Mouse (Mus musculus) intestine, embryonic 16.5 days (tissue): ENCODE measurements around the gene Fndc10. TPM values are rescaled to one million over a fixed set of nuclear protein-coding genes. Genes with fewer than 3 reads are reported as not detected.

Experiments
- ATAC-seq: fragments of 200-750 bp; cut with Nextera tagmentation; 2 replicates; pipeline ENCODE4 v1.8.0; 2017; ENCODE audit warnings: moderate TSS enrichment, moderate library complexity
- H3K27ac ChIP-seq: fragments of 300-500 bp; sonication (generic); 2 replicates; pipeline ENCODE4 v1.5.1; 2014; ENCODE audit warnings: mild to moderate bottlenecking, low read length
- H3K27me3 ChIP-seq: fragments of 300-500 bp; sonication (generic); replicated peaks from 2 replicates; pipeline ENCODE4 v1.6.1; 2014; ENCODE audit warnings: low read length, control low read depth, mixed read lengths; ENCODE audit not compliant: control insufficient read depth, insufficient read depth
- H3K36me3 ChIP-seq: fragments of 300-500 bp; sonication (generic); 2 replicates; pipeline ENCODE4 v1.6.1; 2014; ENCODE audit warnings: low read length, control low read depth; ENCODE audit not compliant: control insufficient read depth, insufficient read depth
- H3K4me1 ChIP-seq: fragments of 300-500 bp; sonication (generic); 2 replicates; pipeline ENCODE4 v1.6.1; 2014; ENCODE audit warnings: low read length, control low read depth, mixed read lengths; ENCODE audit not compliant: control insufficient read depth, insufficient read depth
- H3K4me2 ChIP-seq: fragments of 300-500 bp; sonication (generic); 2 replicates; pipeline ENCODE4 v1.6.1; 2014; ENCODE audit warnings: low read depth, low read length, control low read depth
- H3K4me3 ChIP-seq: fragments of 300-500 bp; sonication (generic); 2 replicates; pipeline ENCODE4 v1.5.1; 2014; ENCODE audit warnings: mild to moderate bottlenecking, low read length
- H3K9ac ChIP-seq: fragments of 300-500 bp; sonication (generic); 2 replicates; pipeline ENCODE4 v1.6.1; 2014; ENCODE audit warnings: low read depth, low read length
- H3K9me3 ChIP-seq: fragments of 300-500 bp; sonication (generic); 2 replicates; pipeline ENCODE4 v1.6.1; 2016; ENCODE audit warnings: low read length, control low read depth; ENCODE audit not compliant: control insufficient read depth
- WGBS: fragments of 180-500 bp; shearing (Covaris S2); extraction: QIAGEN DNeasy Blood & Tissue Kit; methylation state at CpG from one replicate; pipeline ENCODE4 v1.1.7; 2014; 5-methylcytosine and 5-hydroxymethylcytosine counted together
- polyA plus RNA-seq: library from polyadenylated mRNA; unstranded; fragments of >200 nt; fragmentation: Nextera tagmentation; extraction: Ambion mirVana; gene quantifications from 2 replicates; pipeline ENCODE4 v1.2.1, GENCODE M21; 2015

Fndc10 gene
- polyA plus RNA-seq, 1 experiment from 2014 or later: 2.0 TPM

DNA sequence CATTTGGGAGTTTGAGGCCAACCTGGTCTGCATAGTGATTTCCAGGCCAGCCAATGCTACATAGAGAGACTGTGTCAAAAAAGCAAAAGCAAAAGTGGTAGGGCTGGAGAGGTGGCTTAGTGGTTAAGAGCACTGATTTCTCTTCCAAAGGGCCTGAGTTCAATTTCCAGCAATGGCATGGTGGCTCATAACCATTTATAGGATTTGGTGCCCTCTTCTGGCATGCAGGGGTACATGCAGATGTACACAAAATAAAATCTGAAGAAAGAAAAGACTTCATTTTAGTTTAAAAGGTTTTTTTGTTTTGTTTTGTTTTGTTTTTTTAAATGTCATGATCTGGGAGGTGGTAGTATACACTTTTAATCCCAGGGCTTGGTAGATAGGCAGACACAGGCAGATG is 6.3 kb downstream of the Fndc10 start:
- Histone ChIP-seq H3K27ac (no peak overlapping the region), H3K4me2 (no peak overlapping the region), H3K9me3 (no peaks in the 10 kb centered on the region), H3K4me1 (peaks cover 12% of the 10 kb centered on the region), H3K9ac (no peak overlapping the region), H3K36me3 (no peaks in the 10 kb centered on the region), H3K4me3 (no peak overlapping the region), H3K27me3 (no peaks in the 10 kb centered on the region)
- no peak for ATAC-seq

DNA sequence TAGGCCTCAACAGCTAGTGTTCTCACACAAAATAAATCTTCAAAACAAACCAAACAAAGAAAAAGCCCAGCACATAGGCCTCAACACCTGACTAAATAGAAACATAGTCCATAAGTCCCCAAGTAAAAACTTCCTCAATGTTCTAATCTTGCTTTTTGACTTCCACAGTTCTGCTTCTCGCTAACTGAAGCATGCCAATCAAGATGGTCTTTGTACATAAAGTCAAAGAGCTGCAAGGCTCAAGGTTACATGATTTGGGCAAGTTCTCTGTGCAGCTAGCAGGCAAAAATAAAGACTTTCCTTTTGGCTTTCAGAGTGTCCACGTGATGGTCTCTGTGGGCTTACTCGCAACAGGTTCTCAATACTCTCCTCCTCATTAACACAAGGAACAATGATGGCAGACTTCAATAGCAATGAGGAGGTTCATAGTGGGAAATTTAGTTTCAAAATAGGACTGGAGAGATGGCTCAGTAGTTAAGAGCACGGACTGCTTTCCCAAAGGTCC is 9.3 kb downstream of the Fndc10 start:
- 96% methylated on average over 4 of the region's 4 CpGs for WGBS
- Histone ChIP-seq H3K27ac (no peak overlapping the region), H3K9me3 (no peaks in the 10 kb centered on the region), H3K36me3 (no peaks in the 10 kb centered on the region), H3K4me2 (no peak overlapping the region), H3K4me3 (no peak overlapping the region), H3K4me1 (peaks cover 13% of the 10 kb centered on the region), H3K9ac (no peak overlapping the region), H3K27me3 (no peaks in the 10 kb centered on the region)
- ATAC-seq: no peak

DNA sequence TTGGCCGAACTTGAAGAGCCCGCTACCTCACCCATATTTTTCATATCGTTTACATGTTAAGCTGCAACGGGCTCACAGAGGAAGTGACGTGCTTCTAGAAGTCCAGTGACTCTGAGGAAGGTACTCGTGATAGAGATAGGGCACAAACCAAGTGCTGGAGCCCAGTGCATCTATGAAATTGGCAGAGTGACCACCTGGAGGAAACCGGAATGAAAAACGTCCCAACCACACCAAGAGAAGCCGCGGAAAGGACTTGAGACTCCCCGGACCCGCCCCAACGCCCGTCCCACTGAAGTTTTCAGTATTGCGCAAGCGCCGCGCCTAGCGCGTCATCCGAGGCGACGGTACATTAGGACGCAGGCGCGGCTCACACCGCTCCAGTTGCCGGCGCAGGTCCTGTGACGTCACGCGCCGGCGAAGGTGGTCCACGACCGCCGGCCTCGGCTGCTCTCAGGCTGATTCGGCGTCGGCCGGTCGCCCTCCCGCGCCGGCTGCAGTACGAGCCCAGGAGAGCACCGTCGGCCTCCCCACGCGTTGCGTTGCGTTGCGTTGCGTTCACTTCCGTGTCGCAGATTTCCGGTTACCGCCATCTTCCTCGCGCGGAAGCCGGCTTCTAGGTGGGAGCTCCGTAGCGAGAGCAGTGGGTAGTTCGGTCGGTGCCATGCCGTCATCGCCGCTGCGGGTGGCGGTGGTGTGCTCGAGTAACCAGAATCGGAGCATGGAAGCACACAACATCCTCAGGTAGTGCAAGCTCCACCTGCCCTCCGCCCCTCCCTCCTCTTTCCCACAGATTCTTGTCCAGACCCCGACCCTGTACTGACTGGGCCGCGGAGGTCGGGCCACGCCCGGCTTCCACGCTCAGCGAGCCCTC is 10.8 kb downstream of the Fndc10 start, which contains the start of gene Ssu72:
Ssu72 (plus strand) TSS at position 80 of the 871 bp plus-strand sequence.
- Histone ChIP-seq H3K4me3 (peak within 1 kb of the TSS; percentile 78), H3K36me3 (no peaks in the 10 kb centered on the region), H3K9ac (peak within 1 kb of the TSS; percentile 84), H3K9me3 (no peaks in the 10 kb centered on the region), H3K27ac (peak within 1 kb of the TSS; percentile 96), H3K27me3 (no peaks in the 10 kb centered on the region), H3K4me1 (peaks cover 17% of the 10 kb centered on the region), H3K4me2 (peak within 1 kb of the TSS; percentile 81)
- WGBS: under 1% methylated on average over 83 of the region's 83 CpGs
- ATAC-seq: peak; percentile 96

DNA sequence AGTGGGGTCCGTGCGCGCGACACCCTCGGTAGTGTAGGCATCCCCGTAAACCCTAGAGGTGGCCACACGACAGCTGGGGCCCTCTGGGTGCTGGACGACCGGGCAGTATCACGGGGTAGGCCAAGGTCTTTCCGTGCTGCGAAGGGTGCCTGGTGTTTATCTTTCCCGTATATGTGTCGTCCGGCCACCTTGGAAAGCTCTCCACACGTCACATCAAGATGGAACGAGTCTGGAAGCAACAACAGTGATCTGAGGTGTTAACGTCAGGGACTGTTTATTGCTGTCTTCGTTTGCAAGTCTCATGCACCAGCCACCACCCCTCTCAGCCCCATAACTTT is 11.4 kb downstream of the Fndc10 start:
- Histone ChIP-seq H3K4me2 (peak overlapping the region; percentile 46), H3K36me3 (no peaks in the 10 kb centered on the region), H3K4me1 (peaks cover 17% of the 10 kb centered on the region), H3K4me3 (peak overlapping the region; percentile 78), H3K27me3 (no peaks in the 10 kb centered on the region), H3K9me3 (no peaks in the 10 kb centered on the region), H3K27ac (peak overlapping the region; percentile 96), H3K9ac (peak overlapping the region; percentile 84)
- no peak for ATAC-seq
- WGBS: 0% methylated on average over 19 of the region's 19 CpGs

DNA sequence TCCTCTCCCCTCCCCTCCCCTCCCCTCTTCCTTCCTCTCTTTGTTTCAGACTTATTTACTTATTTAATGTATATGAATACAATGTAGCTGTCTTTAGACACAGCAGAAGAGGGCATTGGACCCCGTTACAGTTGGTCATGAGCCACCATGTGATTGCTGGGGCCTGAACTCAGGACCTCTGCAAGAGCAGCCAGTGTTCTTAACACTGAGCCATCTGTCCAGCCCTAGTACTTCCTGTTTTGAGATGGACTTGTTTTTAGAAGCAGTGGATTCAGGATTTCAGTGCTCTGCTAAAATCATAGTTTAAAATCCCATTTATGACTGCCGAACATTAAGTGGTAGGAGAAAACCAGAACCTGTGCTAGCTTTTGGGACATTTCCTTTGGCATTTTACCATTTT is 14.4 kb downstream of the Fndc10 start:
- Histone ChIP-seq H3K27me3 (no peaks in the 10 kb centered on the region), H3K4me1 (peaks cover 17% of the 10 kb centered on the region), H3K4me3 (no peak overlapping the region), H3K9me3 (no peaks in the 10 kb centered on the region), H3K27ac (no peak overlapping the region), H3K4me2 (no peak overlapping the region), H3K36me3 (no peaks in the 10 kb centered on the region), H3K9ac (no peak overlapping the region)
- WGBS: 76% methylated on average over 2 of the region's 2 CpGs
- no peak for ATAC-seq

DNA sequence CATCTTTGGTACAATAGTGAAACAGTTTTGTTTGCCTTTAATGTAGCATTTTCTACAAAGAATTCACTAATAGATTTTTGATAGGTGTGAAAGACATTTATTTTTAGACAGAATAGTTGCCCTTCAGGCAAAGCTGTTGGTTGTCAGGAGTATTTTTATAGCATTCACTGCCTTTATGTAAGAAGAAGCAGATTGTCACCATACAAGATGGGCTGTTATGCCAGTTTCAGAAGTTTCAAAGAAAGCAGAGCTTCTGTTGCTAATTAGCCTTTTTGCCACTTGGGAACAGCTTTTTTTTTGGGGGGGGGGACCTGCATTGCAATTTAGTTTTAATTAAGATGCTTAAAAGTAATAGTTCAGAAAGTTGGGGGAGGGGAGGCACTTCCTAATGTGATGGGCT is 14.8 kb downstream of the Fndc10 start:
- Histone ChIP-seq H3K4me2 (no peak overlapping the region), H3K9ac (no peak overlapping the region), H3K9me3 (no peaks in the 10 kb centered on the region), H3K27me3 (no peaks in the 10 kb centered on the region), H3K4me1 (peaks cover 17% of the 10 kb centered on the region), H3K4me3 (no peak overlapping the region), H3K36me3 (no peaks in the 10 kb centered on the region), H3K27ac (no peak overlapping the region)
- ATAC-seq: no peak

DNA sequence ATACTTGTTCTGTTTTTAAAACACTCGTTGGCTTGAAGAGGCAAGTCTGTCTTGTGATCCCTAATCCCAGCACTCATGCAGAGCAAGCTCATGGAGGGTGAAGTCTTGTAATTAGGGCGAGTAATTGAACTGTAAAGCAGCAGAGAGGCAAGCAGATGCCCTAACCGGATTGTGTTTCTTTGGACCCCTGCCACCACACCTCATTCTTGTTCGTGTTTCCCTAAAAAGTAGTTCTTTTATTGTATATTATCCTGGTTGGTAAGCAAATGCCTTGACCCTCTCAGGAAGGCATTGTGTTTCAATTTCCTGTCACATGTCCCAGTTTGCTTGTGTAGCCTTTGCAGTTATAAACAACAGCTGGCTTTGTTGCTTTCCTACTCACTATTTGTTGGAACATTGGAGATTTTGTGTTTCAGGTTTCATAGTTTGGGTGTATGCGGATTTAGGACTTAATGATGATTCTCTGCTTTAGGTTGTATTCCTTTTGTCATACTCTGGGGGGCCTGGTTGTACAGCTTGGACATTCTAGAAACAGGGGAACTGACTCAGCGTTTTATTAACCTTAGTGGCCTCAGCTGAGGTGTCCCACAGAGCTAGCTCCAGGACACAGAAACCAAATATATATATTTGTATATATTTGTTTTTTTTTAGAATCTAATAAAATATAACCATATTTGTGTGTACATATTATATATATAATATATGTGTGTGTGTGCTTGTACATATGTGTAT is 16.5 kb downstream of the Fndc10 start:
- Histone ChIP-seq H3K27ac (no peak overlapping the region; the same call in 1 of the 2 replicates), H3K9ac (no peak overlapping the region)
- 66% methylated on average over 6 of the region's 6 CpGs for WGBS

DNA sequence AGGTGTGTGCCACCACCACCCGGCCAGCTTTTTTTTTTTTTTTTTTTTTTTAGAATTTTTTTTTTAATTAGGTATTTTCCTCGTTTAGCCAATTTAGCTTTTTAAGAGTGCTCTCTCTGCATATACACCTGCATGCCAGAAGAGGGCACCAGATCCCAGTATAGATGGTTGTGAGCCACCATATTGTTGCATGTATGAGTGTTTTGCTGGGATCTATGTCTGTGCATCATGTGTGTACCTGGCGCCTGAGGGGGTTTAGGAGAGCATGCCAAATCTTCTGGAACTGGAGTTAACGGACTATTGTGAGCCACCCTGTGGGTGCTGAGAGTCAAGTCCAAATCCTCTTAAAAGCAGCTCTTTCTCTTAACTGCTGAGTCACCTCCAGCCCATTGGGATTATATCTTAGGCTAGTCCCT is 27.5 kb downstream of the Fndc10 start:
- H3K36me3 ChIP-seq: peaks cover 4% of the 10 kb centered on the region; the same call in 1 of the 2 replicates
- no peak overlapping the region for H3K4me2 ChIP-seq
- H3K27ac ChIP-seq: no peak overlapping the region
- no peaks in the 10 kb centered on the region for H3K9me3 ChIP-seq
- ATAC-seq: peak; percentile 24; the same call in 1 of the 2 replicates
- no peak overlapping the region for H3K9ac ChIP-seq
- no peaks in the 10 kb centered on the region for H3K27me3 ChIP-seq
- WGBS: 61% methylated on average over 4 of the region's 4 CpGs
- no peaks in the 10 kb centered on the region for H3K4me1 ChIP-seq
- H3K4me3 ChIP-seq: no peak overlapping the region

More for the DNA sequence above, 16.5 kb downstream of the Fndc10 start:
- ATAC-seq: no peak
- H3K27me3 ChIP-seq: no peaks in the 10 kb centered on the region
- no peak overlapping the region for H3K4me2 ChIP-seq
- H3K4me3 ChIP-seq: no peak overlapping the region
- peaks cover 17% of the 10 kb centered on the region for H3K4me1 ChIP-seq
- no peaks in the 10 kb centered on the region for H3K9me3 ChIP-seq
- 0 out of 2 replicates have a peak, but pooled peaks cover 3% of the 10 kb centered on the region for H3K36me3 ChIP-seq

DNA sequence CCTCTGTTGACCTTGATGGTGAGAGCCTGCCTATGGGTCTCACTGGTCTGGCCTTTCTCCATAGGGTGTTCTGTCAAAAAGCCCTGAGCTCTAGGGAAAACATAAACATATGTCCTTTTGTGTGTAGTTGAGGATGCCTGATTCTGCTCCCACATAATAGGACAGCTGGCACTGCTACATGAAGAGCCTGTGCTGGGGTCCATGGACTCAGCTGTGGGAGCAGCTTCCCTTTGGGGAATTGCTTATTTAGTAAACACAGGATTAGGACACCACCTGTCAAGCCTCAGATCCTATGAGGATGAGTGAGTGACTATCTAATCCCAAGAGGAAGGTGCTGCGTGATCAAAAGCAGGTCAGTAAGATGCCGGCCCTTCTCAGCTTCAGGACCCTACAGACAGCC is 33.9 kb downstream of the Fndc10 start:
- Histone ChIP-seq H3K4me1 (no peaks in the 10 kb centered on the region), H3K4me2 (no peak overlapping the region), H3K9me3 (no peaks in the 10 kb centered on the region), H3K27ac (no peak overlapping the region), H3K27me3 (no peaks in the 10 kb centered on the region), H3K4me3 (no peak overlapping the region), H3K36me3 (0 out of 2 replicates have a peak, but pooled peaks cover 3% of the 10 kb centered on the region), H3K9ac (no peak overlapping the region)
- no peak for ATAC-seq
- WGBS: 71% methylated on average over 2 of the region's 2 CpGs
